Mouse (Mus musculus): ENCODE data around the gene St8sia1. TPM values are rescaled to one million over a fixed set of nuclear protein-coding genes. Genes with fewer than 3 reads are reported as not detected.

Gene St8sia1
- total RNA-seq, 2 experiments from 2014 or later: 0.10 to 0.28 TPM

GRCm38 (mm10) chr6:142844061-142844460, 120.2 kb downstream of the St8sia1 start:
- intact Hi-C loops (cut with DNase I): no loop called here
- no peak for DNase-seq

GRCm38 (mm10) chr6:142838501-142838900, 125.8 kb downstream of the St8sia1 start:
- no peak for DNase-seq
- intact Hi-C loops (cut with DNase I): no loop called here

GRCm38 (mm10) chr6:142837326-142837725, 126.9 kb downstream of the St8sia1 start:
- no peak for DNase-seq
- intact Hi-C loops (cut with DNase I): no loop called here

- intact Hi-C loops (cut with DNase I): no loop called here
- DNase-seq: no peak
Measured at GRCm38 (mm10) chr6:142835726-142836125, 128.5 kb downstream of the St8sia1 start.

GRCm38 (mm10) chr6:142834911-142835310, 129.3 kb downstream of the St8sia1 start:
- no peak for DNase-seq
- intact Hi-C loops (cut with DNase I): no loop called here

GRCm38 (mm10) chr6:142831706-142832105, 132.5 kb downstream of the St8sia1 start:
- intact Hi-C loops (cut with DNase I): no loop called here
- DNase-seq: no peak

- no peak for DNase-seq
- intact Hi-C loops (cut with DNase I): no loop called here
Measured at GRCm38 (mm10) chr6:142831243-142831642, 133.0 kb downstream of the St8sia1 start.

- intact Hi-C loops (cut with DNase I): no loop called here
- DNase-seq: no peak
Measured at GRCm38 (mm10) chr6:142830221-142830620, 134.0 kb downstream of the St8sia1 start.

- DNase-seq: no peak
- intact Hi-C loops (cut with DNase I): no loop called here
Measured at GRCm38 (mm10) chr6:142825449-142825848, 138.8 kb downstream of the St8sia1 start.

GRCm38 (mm10) chr6:142823008-142823787, 141.1 kb downstream of the St8sia1 start:
- no peak for DNase-seq
- intact Hi-C loops (cut with DNase I): no loop called here

GRCm38 (mm10) chr6:142818306-142818705, 145.9 kb downstream of the St8sia1 start:
- intact Hi-C loops (cut with DNase I): no loop called here
- DNase-seq: no peak

GRCm38 (mm10) chr6:142815513-142815912, 148.7 kb downstream of the St8sia1 start:
- no peak for DNase-seq
- intact Hi-C loops (cut with DNase I): loop anchor here (2.0 kb wide), 1 partner anchor 37 kb away; no protein-coding TSS in a partner anchor

- intact Hi-C loops (cut with DNase I): loop anchor here (2.0 kb wide), 1 partner anchor 36 kb away; no protein-coding TSS in a partner anchor
- peak; percentile 53 to 55 for DNase-seq
Measured at GRCm38 (mm10) chr6:142814495-142814921, 149.7 kb downstream of the St8sia1 start.

- intact Hi-C loops (cut with DNase I): loop anchor here (2.0 kb wide), 1 partner anchor 35 kb away; no protein-coding TSS in a partner anchor
Measured at GRCm38 (mm10) chr6:142814011-142814410, 150.2 kb downstream of the St8sia1 start.

GRCm38 (mm10) chr6:142812969-142813368, 151.3 kb downstream of the St8sia1 start:
- no peak for DNase-seq
- intact Hi-C loops (cut with DNase I): no loop called here

More at GRCm38 (mm10) chr6:142814011-142814410, 150.2 kb downstream of the St8sia1 start:
- DNase-seq: no peak

GRCm38 (mm10) chr6:142810239-142810638, 154.0 kb downstream of the St8sia1 start:
- intact Hi-C loops (cut with DNase I): no loop called here
- no peak for DNase-seq

- intact Hi-C loops (cut with DNase I): no loop called here
- DNase-seq: no peak
Measured at GRCm38 (mm10) chr6:142809373-142810098, 154.7 kb downstream of the St8sia1 start.

- no peak for DNase-seq
- intact Hi-C loops (cut with DNase I): no loop called here
Measured at GRCm38 (mm10) chr6:142806326-142806725, 157.9 kb downstream of the St8sia1 start.

- DNase-seq: no peak
- intact Hi-C loops (cut with DNase I): no loop called here
Measured at GRCm38 (mm10) chr6:142804402-142804801, 159.8 kb downstream of the St8sia1 start, which contains the start of gene Sult6b2. Sult6b2 (minus strand) TSS chr6:142804502.

- DNase-seq: no peak
- intact Hi-C loops (cut with DNase I): no loop called here
Measured at GRCm38 (mm10) chr6:142802617-142803525, 161.4 kb downstream of the St8sia1 start.

Measured in gastrocnemius, postnatal 36 days (tissue).